Mouse (Mus musculus) liver, postnatal 0 days (tissue): ENCODE measurements around the gene Tekt3. TPM values are rescaled to one million over a fixed set of nuclear protein-coding genes. Genes with fewer than 3 reads are reported as not detected.

Experiments used
- ATAC-seq: fragments of 200-750 bp; cut with Nextera tagmentation; 2 replicates; pipeline ENCODE4 v1.8.0; 2017; ENCODE audit warnings: mild to moderate bottlenecking, moderate library complexity
- DNase-seq: peaks from one replicate; pipeline ENCODE4 v3.0.0-alpha.2; 2016
- H3K27ac ChIP-seq: fragments of 300-500 bp; sonication (generic); 2 replicates; pipeline ENCODE4 v1.5.1; 2014; ENCODE audit warnings: antibody characterized with exemption, moderate library complexity, mild to moderate bottlenecking, low read depth
- H3K27me3 ChIP-seq: fragments of 300-500 bp; sonication (generic); 2 replicates; pipeline ENCODE4 v1.6.1; 2014; ENCODE audit warnings: low read length, control low read depth, mixed read lengths; ENCODE audit not compliant: insufficient read depth
- H3K36me3 ChIP-seq: fragments of 300-500 bp; sonication (generic); replicated peaks from 2 replicates; pipeline ENCODE4 v1.6.1; 2014; ENCODE audit warnings: mild to moderate bottlenecking, control low read depth, low read length, moderate library complexity, mixed read lengths; ENCODE audit not compliant: insufficient read depth
- H3K4me1 ChIP-seq: fragments of 300-500 bp; sonication (generic); 2 replicates; pipeline ENCODE4 v1.6.1; 2014; ENCODE audit warnings: antibody characterized with exemption, mild to moderate bottlenecking, control low read depth; ENCODE audit not compliant: insufficient read depth
- H3K4me2 ChIP-seq: fragments of 300-500 bp; sonication (generic); 2 replicates; pipeline ENCODE4 v1.6.1; 2014; ENCODE audit warnings: low read depth, mild to moderate bottlenecking, low read length, moderate library complexity, mixed read lengths
- H3K4me3 ChIP-seq: fragments of 300-500 bp; sonication (generic); 2 replicates; pipeline ENCODE4 v1.5.1; 2014; ENCODE audit warnings: low read depth, low read length
- H3K9ac ChIP-seq: fragments of 300-500 bp; sonication (generic); replicated peaks from 2 replicates; pipeline ENCODE4 v1.6.1; 2014; ENCODE audit warnings: mild to moderate bottlenecking, moderate library complexity
- H3K9me3 ChIP-seq: fragments of 300-500 bp; sonication (generic); 2 replicates; pipeline ENCODE4 v1.6.1; 2016; ENCODE audit warnings: mild to moderate bottlenecking, control low read depth, low read length, mixed read lengths
- CTCF ChIP-seq: sonication (generic); IDR thresholded peaks from 2 replicates; pipeline ENCODE4 v1.5.1; 2016; ENCODE audit warnings: antibody characterized with exemption, low read depth
- EP300 ChIP-seq: IDR thresholded peaks from 2 replicates; pipeline ENCODE4 v1.6.1; 2016; ENCODE audit warnings: antibody characterized with exemption, low read depth, mild to moderate bottlenecking
- WGBS: fragments of 180-500 bp; shearing (Covaris S2); extraction: QIAGEN DNeasy Blood & Tissue Kit; methylation state at CpG from one replicate; pipeline ENCODE4 v1.1.7; 2014; ENCODE audit not compliant: insufficient replicate concordance; 5-methylcytosine and 5-hydroxymethylcytosine counted together
- polyA plus RNA-seq: library from polyadenylated mRNA; unstranded; fragments of >200 nt; fragmentation: Nextera tagmentation; extraction: Ambion mirVana; gene quantifications from 2 replicates; pipeline ENCODE4 v1.2.1, GENCODE M21; 2015

Gene Tekt3
- polyA plus RNA-seq, 1 experiment from 2014 or later = not detected

- ATAC-seq (no peak), DNase-seq (no peak)
- H3K4me1 ChIP-seq = no peaks in the 10 kb centered on the region
- WGBS = 82% methylated on average over 5 of the region's 5 CpGs
- H3K9ac ChIP-seq = no peak overlapping the region
- H3K36me3 ChIP-seq = no peaks in the 10 kb centered on the region
- no peak overlapping the region for H3K4me2 ChIP-seq
- H3K27ac ChIP-seq = no peak overlapping the region
- no peak for TF ChIP-seq CTCF
- no peak for TF ChIP-seq EP300
- H3K27me3 ChIP-seq = no peaks in the 10 kb centered on the region
- H3K4me3 ChIP-seq = no peak overlapping the region
- H3K9me3 ChIP-seq = no peaks in the 10 kb centered on the region
Observed at GRCm38 (mm10) chr11:63116652-63117051, 55.2 kb downstream of the Tekt3 start.

- H3K27me3 ChIP-seq = no peaks in the 10 kb centered on the region
Observed at GRCm38 (mm10) chr11:63117266-63117665, 55.8 kb downstream of the Tekt3 start.

GRCm38 (mm10) chr11:63119791-63120190, 58.3 kb downstream of the Tekt3 start:
- Histone ChIP-seq H3K9me3 (no peaks in the 10 kb centered on the region), H3K27ac (no peak overlapping the region), H3K4me3 (no peak overlapping the region), H3K27me3 (no peaks in the 10 kb centered on the region), H3K4me2 (no peak overlapping the region), H3K36me3 (no peaks in the 10 kb centered on the region), H3K4me1 (no peaks in the 10 kb centered on the region), H3K9ac (no peak overlapping the region)
- TF ChIP-seq CTCF = no peak
- TF ChIP-seq EP300 = no peak
- DNase-seq (no peak), ATAC-seq (no peak)
- 44% methylated on average over 7 of the region's 7 CpGs for WGBS

More at GRCm38 (mm10) chr11:63117266-63117665, 55.8 kb downstream of the Tekt3 start:
- Histone ChIP-seq H3K9ac (no peak overlapping the region), H3K36me3 (no peaks in the 10 kb centered on the region), H3K4me3 (no peak overlapping the region), H3K4me2 (no peak overlapping the region), H3K4me1 (no peaks in the 10 kb centered on the region), H3K27ac (no peak overlapping the region), H3K9me3 (no peaks in the 10 kb centered on the region)
- no peak for ATAC-seq
- DNase-seq = no peak
- 68% methylated on average over 1 of the region's 1 CpGs for WGBS
- TF ChIP-seq EP300 (no peak), CTCF (no peak)

- H3K4me1 ChIP-seq = no peaks in the 10 kb centered on the region
- H3K9me3 ChIP-seq = no peaks in the 10 kb centered on the region
- H3K36me3 ChIP-seq = no peaks in the 10 kb centered on the region
- DNase-seq = no peak
- no peak overlapping the region for H3K9ac ChIP-seq
- ATAC-seq = no peak
- H3K4me3 ChIP-seq = no peak overlapping the region
- H3K27me3 ChIP-seq = no peaks in the 10 kb centered on the region
- TF ChIP-seq EP300 = no peak
- no peak for TF ChIP-seq CTCF
- H3K4me2 ChIP-seq = no peak overlapping the region
- WGBS = 25% methylated on average over 2 of the region's 2 CpGs
- H3K27ac ChIP-seq = no peak overlapping the region
Observed at GRCm38 (mm10) chr11:63122249-63122648, 60.8 kb downstream of the Tekt3 start.

GRCm38 (mm10) chr11:63122776-63123350, 61.4 kb downstream of the Tekt3 start:
- WGBS = 73% methylated on average over 4 of the region's 4 CpGs

GRCm38 (mm10) chr11:63124316-63124715, 62.9 kb downstream of the Tekt3 start:
- Histone ChIP-seq H3K36me3 (no peaks in the 10 kb centered on the region), H3K27me3 (no peaks in the 10 kb centered on the region), H3K4me1 (0 out of 2 replicates have a peak, but pooled peaks cover under 1% of the 10 kb centered on the region), H3K4me2 (no peak overlapping the region), H3K27ac (no peak overlapping the region), H3K9me3 (no peaks in the 10 kb centered on the region), H3K9ac (no peak overlapping the region), H3K4me3 (no peak overlapping the region)
- ATAC-seq (no peak), DNase-seq (no peak)
- 27% methylated on average over 4 of the region's 4 CpGs for WGBS
- TF ChIP-seq CTCF = peak; percentile 39
- no peak for TF ChIP-seq EP300

More at GRCm38 (mm10) chr11:63122776-63123350, 61.4 kb downstream of the Tekt3 start:
- Histone ChIP-seq H3K9me3 (no peaks in the 10 kb centered on the region), H3K4me3 (no peak overlapping the region), H3K36me3 (no peaks in the 10 kb centered on the region), H3K27ac (no peak overlapping the region), H3K4me1 (no peaks in the 10 kb centered on the region), H3K27me3 (no peaks in the 10 kb centered on the region), H3K9ac (no peak overlapping the region), H3K4me2 (no peak overlapping the region)
- DNase-seq = no peak
- 0 out of 2 replicates have a peak, but pooled peaks have one; percentile 13 for ATAC-seq
- TF ChIP-seq EP300 = no peak
- no peak for TF ChIP-seq CTCF
